Mouse (Mus musculus): ENCODE measurements around the gene Senp6.
"Not testable (repeated sequence)": the region's sequence is repeated elsewhere in the genome, so short reads cannot be mapped to it uniquely, and the experiment has no call there.

Gene Senp6

GRCm38 (mm10) chr9:80066367-80067220 is at the start of gene Senp6:
TSS of gene Senp6 (plus strand) at chr9:80066903.
- DNase-seq (ENCODE audit: low spot score): no peak

- no peak for DNase-seq (ENCODE audit: low spot score)
These were observed 46.3 kb upstream of the Senp6 start for GRCm38 (mm10) chr9:80020429-80020828.

GRCm38 (mm10) chr9:80021648-80022047 is 45.1 kb upstream of the Senp6 start:
- DNase-seq (ENCODE audit: low spot score): no peak

- no peak for DNase-seq (ENCODE audit: low spot score)
These were observed 43.9 kb upstream of the Senp6 start for GRCm38 (mm10) chr9:80022821-80023220.

GRCm38 (mm10) chr9:80025347-80025746 is 41.4 kb upstream of the Senp6 start:
- not testable (repeated sequence) for DNase-seq (ENCODE audit: low spot score)

GRCm38 (mm10) chr9:80026017-80026416 is 40.7 kb upstream of the Senp6 start:
- DNase-seq (ENCODE audit: low spot score): peak; percentile 10

- no peak for DNase-seq (ENCODE audit: low spot score)
These were observed 40.1 kb upstream of the Senp6 start for GRCm38 (mm10) chr9:80026581-80027021.

GRCm38 (mm10) chr9:80037262-80037996 is 29.3 kb upstream of the Senp6 start:
- no peak for DNase-seq (ENCODE audit: low spot score)

- DNase-seq (ENCODE audit: low spot score): no peak
These were observed 28.7 kb upstream of the Senp6 start for GRCm38 (mm10) chr9:80037997-80038383.

- DNase-seq (ENCODE audit: low spot score): no peak
These were observed 27.3 kb upstream of the Senp6 start for GRCm38 (mm10) chr9:80039296-80039815.

GRCm38 (mm10) chr9:80044301-80044700 is 22.4 kb upstream of the Senp6 start:
- DNase-seq (ENCODE audit: low spot score): not testable (repeated sequence)

- DNase-seq (ENCODE audit: low spot score): not testable (repeated sequence)
These were observed 17.4 kb upstream of the Senp6 start for GRCm38 (mm10) chr9:80049271-80049670.

GRCm38 (mm10) chr9:80052951-80053350 is 13.8 kb upstream of the Senp6 start:
- DNase-seq (ENCODE audit: low spot score): no peak

GRCm38 (mm10) chr9:80057690-80058089 is 9.0 kb upstream of the Senp6 start:
- DNase-seq (ENCODE audit: low spot score): no peak

- DNase-seq (ENCODE audit: low spot score): not testable (repeated sequence)
These were observed 1.2 kb upstream of the Senp6 start for GRCm38 (mm10) chr9:80065495-80065894.

- DNase-seq (ENCODE audit: low spot score): peak; percentile 22
These were observed 721 bp downstream of the Senp6 start for GRCm38 (mm10) chr9:80067221-80068027.

- no peak for DNase-seq (ENCODE audit: low spot score)
These were observed 1.4 kb downstream of the Senp6 start for GRCm38 (mm10) chr9:80068028-80068515.

- DNase-seq (ENCODE audit: low spot score): no peak
These were observed 2.1 kb downstream of the Senp6 start for GRCm38 (mm10) chr9:80068735-80069315.

GRCm38 (mm10) chr9:80070026-80070425 is 3.3 kb downstream of the Senp6 start:
- DNase-seq (ENCODE audit: low spot score): no peak

GRCm38 (mm10) chr9:80071616-80072015 is 4.9 kb downstream of the Senp6 start:
- DNase-seq (ENCODE audit: low spot score): no peak

GRCm38 (mm10) chr9:80074067-80074466 is 7.4 kb downstream of the Senp6 start:
- no peak for DNase-seq (ENCODE audit: low spot score)
